Mouse (Mus musculus): ENCODE measurements around the gene Ezr. TPM values are rescaled to one million over a fixed set of nuclear protein-coding genes. Genes with fewer than 3 reads are reported as not detected.
A peak's percentile ranks its signal among the peaks of the same experiment; 100 is the strongest.

Gene Ezr
- total and polyA plus RNA-seq, 3 experiments = 56.8 to 315 (median 99.9) TPM

- no peaks in the 10 kb centered on the region for H3K27me3 ChIP-seq (ENCODE audit: insufficient read depth, low read length)
- TF ChIP-seq POLR2AphosphoS5 (IDR thresholded peaks at IDR 0.05; ENCODE audit: insufficient replicate concordance, low read depth, low read length) (no peak), CTCF (IDR thresholded peaks at IDR 0.05; ENCODE audit: low read depth, low read length) (no peak), GATA1 (IDR thresholded peaks at IDR 0.05; ENCODE audit: borderline replicate concordance, low read length) (no peak), GATA2 (IDR thresholded peaks at IDR 0.05; ENCODE audit: borderline replicate concordance, low read depth, low read length) (no peak), TAL1 (conservative IDR thresholded peaks at IDR 0.05; ENCODE audit: low read depth, low read length) (no peak)
- no peak overlapping the region for H3K4me3 ChIP-seq (ENCODE audit: low read depth, low read length)
- peaks cover 65% of the 10 kb centered on the region for H3K4me1 ChIP-seq (ENCODE audit: insufficient read depth, low read depth, low read length)
- DNase-seq (ENCODE audit: low spot score) (no peak), ATAC-seq (ENCODE audit: extremely low read depth, insufficient number of reproducible peaks, low FRiP score, poor library complexity, severe bottlenecking) (no peak)
- H3K36me3 ChIP-seq (replicated peaks) = peaks cover 73% of the 10 kb centered on the region
- H3K9me3 ChIP-seq (replicated peaks) = no peaks in the 10 kb centered on the region
These were observed 6.9 kb downstream of the Ezr start for GRCm38 (mm10) chr17:6775671-6776070.

GRCm38 (mm10) chr17:6775221-6775620 is 7.4 kb downstream of the Ezr start:
- Histone ChIP-seq H3K4me3 (ENCODE audit: low read depth, low read length) (no peak overlapping the region), H3K4me1 (ENCODE audit: insufficient read depth, low read depth, low read length) (peaks cover 60% of the 10 kb centered on the region), H3K36me3 (replicated peaks) (peaks cover 74% of the 10 kb centered on the region), H3K9me3 (replicated peaks) (no peaks in the 10 kb centered on the region), H3K27me3 (ENCODE audit: insufficient read depth, low read length) (no peaks in the 10 kb centered on the region)
- DNase-seq (ENCODE audit: low spot score) (no peak), ATAC-seq (ENCODE audit: extremely low read depth, insufficient number of reproducible peaks, low FRiP score, poor library complexity, severe bottlenecking) (no peak)
- TF ChIP-seq POLR2AphosphoS5 (IDR thresholded peaks at IDR 0.05; ENCODE audit: insufficient replicate concordance, low read depth, low read length) (no peak), GATA1 (IDR thresholded peaks at IDR 0.05; ENCODE audit: borderline replicate concordance, low read length) (no peak), GATA2 (IDR thresholded peaks at IDR 0.05; ENCODE audit: borderline replicate concordance, low read depth, low read length) (no peak), CTCF (IDR thresholded peaks at IDR 0.05; ENCODE audit: low read depth, low read length) (no peak), TAL1 (conservative IDR thresholded peaks at IDR 0.05; ENCODE audit: low read depth, low read length) (no peak)

- Histone ChIP-seq H3K9me3 (replicated peaks) (no peaks in the 10 kb centered on the region), H3K4me1 (ENCODE audit: insufficient read depth, low read depth, low read length) (peaks cover 54% of the 10 kb centered on the region), H3K27me3 (ENCODE audit: insufficient read depth, low read length) (no peaks in the 10 kb centered on the region), H3K36me3 (replicated peaks) (peaks cover 83% of the 10 kb centered on the region), H3K4me3 (ENCODE audit: low read depth, low read length) (peak overlapping the region; percentile 2; the same call in 1 of the 2 replicates)
- TF ChIP-seq TAL1 (conservative IDR thresholded peaks at IDR 0.05; ENCODE audit: low read depth, low read length) (no peak; the same call in 1 of the 2 replicates), GATA1 (IDR thresholded peaks at IDR 0.05; ENCODE audit: borderline replicate concordance, low read length) (no peak), POLR2AphosphoS5 (IDR thresholded peaks at IDR 0.05; ENCODE audit: insufficient replicate concordance, low read depth, low read length) (no peak), CTCF (IDR thresholded peaks at IDR 0.05; ENCODE audit: low read depth, low read length) (no peak), GATA2 (IDR thresholded peaks at IDR 0.05; ENCODE audit: borderline replicate concordance, low read depth, low read length) (no peak)
- peak; percentile 71 for DNase-seq (ENCODE audit: low spot score)
- peak; percentile 54 for ATAC-seq (ENCODE audit: extremely low read depth, insufficient number of reproducible peaks, low FRiP score, poor library complexity, severe bottlenecking)
These were observed 9.2 kb downstream of the Ezr start for GRCm38 (mm10) chr17:6773249-6773966.

- Histone ChIP-seq H3K9me3 (replicated peaks) (no peaks in the 10 kb centered on the region), H3K4me3 (ENCODE audit: low read depth, low read length) (no peak overlapping the region), H3K36me3 (replicated peaks) (peaks cover 88% of the 10 kb centered on the region), H3K27me3 (ENCODE audit: insufficient read depth, low read length) (no peaks in the 10 kb centered on the region), H3K4me1 (ENCODE audit: insufficient read depth, low read depth, low read length) (peaks cover 56% of the 10 kb centered on the region)
- DNase-seq (ENCODE audit: low spot score) = no peak
- no peak for ATAC-seq (ENCODE audit: extremely low read depth, insufficient number of reproducible peaks, low FRiP score, poor library complexity, severe bottlenecking)
- TF ChIP-seq POLR2AphosphoS5 (IDR thresholded peaks at IDR 0.05; ENCODE audit: insufficient replicate concordance, low read depth, low read length) (no peak), GATA2 (IDR thresholded peaks at IDR 0.05; ENCODE audit: borderline replicate concordance, low read depth, low read length) (no peak), CTCF (IDR thresholded peaks at IDR 0.05; ENCODE audit: low read depth, low read length) (no peak), TAL1 (conservative IDR thresholded peaks at IDR 0.05; ENCODE audit: low read depth, low read length) (no peak), GATA1 (IDR thresholded peaks at IDR 0.05; ENCODE audit: borderline replicate concordance, low read length) (no peak)
These were observed 10.2 kb downstream of the Ezr start for GRCm38 (mm10) chr17:6772490-6772773.

DNA sequence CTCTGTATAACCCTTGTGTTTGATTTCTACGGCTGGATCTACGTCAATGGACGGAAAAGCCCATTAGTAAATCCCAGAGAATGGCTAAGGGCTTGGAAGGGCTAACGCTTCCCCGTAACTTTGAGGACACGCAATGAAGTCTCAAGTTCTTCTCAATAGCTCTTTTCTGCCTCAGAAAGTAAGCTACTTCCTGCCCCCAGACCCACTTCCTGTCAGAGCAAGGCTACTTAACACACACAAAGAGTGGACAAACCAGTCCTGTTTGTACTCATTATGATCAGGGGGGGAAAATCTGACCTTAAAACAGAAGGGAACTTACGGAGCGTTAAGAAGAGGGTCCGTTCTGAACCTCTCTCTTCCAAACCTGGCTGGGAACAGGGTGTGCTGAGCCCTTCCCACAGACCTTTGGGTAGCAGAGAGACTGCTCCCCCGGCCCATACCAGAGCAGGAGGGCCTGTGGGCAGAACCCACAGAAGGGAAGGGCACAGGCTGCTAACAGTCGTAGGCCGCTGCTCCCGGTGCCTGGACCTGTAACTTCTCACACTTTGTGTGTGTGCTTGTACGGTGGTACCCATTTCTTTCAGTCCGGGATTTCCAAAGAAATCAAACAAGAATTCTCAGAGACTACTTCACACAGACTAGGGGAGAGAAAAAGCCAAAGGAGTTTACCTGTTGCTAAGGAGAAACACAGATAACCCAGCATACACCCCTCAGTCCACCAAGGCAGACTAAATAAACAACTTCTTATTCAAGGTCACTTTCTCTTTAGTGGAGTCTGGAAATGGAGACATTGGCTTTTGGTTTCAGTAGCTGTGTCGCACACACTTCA is 10.7 kb downstream of the Ezr start:
- peaks cover 88% of the 10 kb centered on the region for H3K36me3 ChIP-seq (replicated peaks)

DNA sequence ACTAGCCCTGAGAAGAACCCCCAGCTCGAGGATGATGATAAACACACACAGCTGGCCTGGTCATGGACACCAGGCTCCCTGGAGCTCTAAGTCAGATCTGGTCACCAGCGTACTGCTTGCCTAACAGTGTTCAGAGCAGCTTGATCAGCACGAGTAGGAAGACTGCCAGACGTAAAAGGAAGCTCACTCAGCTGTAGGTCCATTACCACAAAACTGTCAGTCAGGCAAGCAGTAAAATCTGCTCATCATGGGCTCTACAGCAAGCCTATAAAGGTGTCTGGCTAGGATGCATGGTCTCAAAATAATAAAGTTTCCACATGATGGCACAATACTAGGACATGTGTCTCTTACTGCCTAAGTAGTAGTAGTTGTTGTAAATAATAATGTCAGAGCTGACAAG is 13.0 kb downstream of the Ezr start:
- Histone ChIP-seq H3K9me3 (replicated peaks) (no peaks in the 10 kb centered on the region), H3K4me1 (ENCODE audit: insufficient read depth, low read depth, low read length) (peaks cover 68% of the 10 kb centered on the region), H3K27me3 (ENCODE audit: insufficient read depth, low read length) (no peaks in the 10 kb centered on the region), H3K36me3 (replicated peaks) (peaks cover 89% of the 10 kb centered on the region), H3K4me3 (ENCODE audit: low read depth, low read length) (no peak overlapping the region)
- DNase-seq (ENCODE audit: low spot score) (no peak), ATAC-seq (ENCODE audit: extremely low read depth, insufficient number of reproducible peaks, low FRiP score, poor library complexity, severe bottlenecking) (no peak)
- TF ChIP-seq GATA1 (IDR thresholded peaks at IDR 0.05; ENCODE audit: borderline replicate concordance, low read length) (no peak), CTCF (IDR thresholded peaks at IDR 0.05; ENCODE audit: low read depth, low read length) (no peak), TAL1 (conservative IDR thresholded peaks at IDR 0.05; ENCODE audit: low read depth, low read length) (no peak), GATA2 (IDR thresholded peaks at IDR 0.05; ENCODE audit: borderline replicate concordance, low read depth, low read length) (no peak), POLR2AphosphoS5 (IDR thresholded peaks at IDR 0.05; ENCODE audit: insufficient replicate concordance, low read depth, low read length) (no peak)

More for the DNA sequence above, 10.7 kb downstream of the Ezr start:
- ATAC-seq (ENCODE audit: extremely low read depth, insufficient number of reproducible peaks, low FRiP score, poor library complexity, severe bottlenecking) (no peak), DNase-seq (ENCODE audit: low spot score) (no peak)
- H3K27me3 ChIP-seq (ENCODE audit: insufficient read depth, low read length) = no peaks in the 10 kb centered on the region
- no peaks in the 10 kb centered on the region for H3K9me3 ChIP-seq (replicated peaks)
- no peak for TF ChIP-seq GATA2 (IDR thresholded peaks at IDR 0.05; ENCODE audit: borderline replicate concordance, low read depth, low read length)
- no peak for TF ChIP-seq CTCF (IDR thresholded peaks at IDR 0.05; ENCODE audit: low read depth, low read length)
- TF ChIP-seq POLR2AphosphoS5 (IDR thresholded peaks at IDR 0.05; ENCODE audit: insufficient replicate concordance, low read depth, low read length) = no peak
- H3K4me3 ChIP-seq (ENCODE audit: low read depth, low read length) = no peak overlapping the region
- H3K4me1 ChIP-seq (ENCODE audit: insufficient read depth, low read depth, low read length) = peaks cover 54% of the 10 kb centered on the region
